Mouse (Mus musculus) limb, embryonic 14.5 days (tissue): ENCODE data around the gene Mylk4. TPM values are rescaled to one million over a fixed set of nuclear protein-coding genes. Genes with fewer than 3 reads are reported as not detected.
A peak's percentile ranks its signal among the peaks of the same experiment; 100 is the strongest.

Source experiments
- ATAC-seq: fragments of 200-750 bp; cut with Nextera tagmentation; 2 replicates; pipeline ENCODE4 v1.8.0; 2017; ENCODE audit warnings: low read depth, moderate number of reproducible peaks, moderate TSS enrichment; ENCODE audit not compliant: low FRiP score
- DNase-seq: peaks from one replicate; pipeline ENCODE4 v3.0.0-alpha.2; 2015; ENCODE audit warnings: low spot score
- H3K27ac ChIP-seq: fragments of 300-500 bp; sonication (generic); replicated peaks from 2 replicates; pipeline ENCODE4 v1.5.1; 2014; ENCODE audit warnings: low read depth, mild to moderate bottlenecking, low read length, moderate library complexity, mixed read lengths
- H3K27me3 ChIP-seq: fragments of 300-500 bp; sonication (generic); 2 replicates; pipeline ENCODE4 v1.6.1; 2014; ENCODE audit warnings: low read length, mixed read lengths; ENCODE audit not compliant: control insufficient read depth, insufficient read depth
- H3K36me3 ChIP-seq: fragments of 300-500 bp; sonication (generic); 2 replicates; pipeline ENCODE4 v1.6.1; 2014; ENCODE audit warnings: mild to moderate bottlenecking, low read length, moderate library complexity, mixed read lengths; ENCODE audit not compliant: control insufficient read depth, insufficient read depth
- H3K4me1 ChIP-seq: fragments of 300-500 bp; sonication (generic); 2 replicates; pipeline ENCODE4 v1.6.1; 2014; ENCODE audit warnings: antibody characterized with exemption, low read length, mixed read lengths; ENCODE audit not compliant: control insufficient read depth, insufficient read depth
- H3K4me2 ChIP-seq: fragments of 300-500 bp; sonication (generic); replicated peaks from 2 replicates; pipeline ENCODE4 v1.6.1; 2014; ENCODE audit warnings: low read depth, mild to moderate bottlenecking, low read length, moderate library complexity; ENCODE audit not compliant: severe bottlenecking
- H3K4me3 ChIP-seq: fragments of 300-500 bp; sonication (generic); replicated peaks from 2 replicates; pipeline ENCODE4 v1.5.1; 2014; ENCODE audit warnings: low read length
- H3K9ac ChIP-seq: fragments of 300-500 bp; sonication (generic); 2 replicates; pipeline ENCODE4 v1.6.1; 2014; ENCODE audit warnings: mild to moderate bottlenecking, low read depth, low read length, moderate library complexity; ENCODE audit not compliant: severe bottlenecking
- H3K9me3 ChIP-seq: fragments of 300-500 bp; sonication (generic); 2 replicates; pipeline ENCODE4 v1.6.1; 2016; ENCODE audit warnings: low read length; ENCODE audit not compliant: control insufficient read depth
- POLR2A ChIP-seq: fragments of 200-500 bp; IDR thresholded peaks from 2 replicates; pipeline ENCODE4 v1.8.0; 2012; ENCODE audit warnings: inconsistent platforms, mild to moderate bottlenecking, moderate library complexity, borderline replicate concordance; ENCODE audit not compliant: insufficient read depth, insufficient read length; ENCODE audit errors: extremely low read depth
- WGBS: fragments of 180-500 bp; shearing (Covaris S2); extraction: QIAGEN DNeasy Blood & Tissue Kit; methylation state at CpG from one replicate; pipeline ENCODE4 v1.1.7; 2014; 5-methylcytosine and 5-hydroxymethylcytosine counted together
- polyA plus RNA-seq, 2 experiments: library from polyadenylated mRNA; depleted of rRNA in 1 of 2; stranded (reverse) in 1 of 2; unstranded in 1 of 2; fragments of >200 nt; fragmentation: Nextera tagmentation in 1 of 2; extraction: Ambion mirVana in 1 of 2; gene quantifications; 2 replicates each; pipeline versions ENCODE4 v1.2.1 to v1.2.3; 2012 to 2014

Mylk4 gene
- polyA plus RNA-seq, 2 experiments: 11.2 to 18.6 TPM

DNA sequence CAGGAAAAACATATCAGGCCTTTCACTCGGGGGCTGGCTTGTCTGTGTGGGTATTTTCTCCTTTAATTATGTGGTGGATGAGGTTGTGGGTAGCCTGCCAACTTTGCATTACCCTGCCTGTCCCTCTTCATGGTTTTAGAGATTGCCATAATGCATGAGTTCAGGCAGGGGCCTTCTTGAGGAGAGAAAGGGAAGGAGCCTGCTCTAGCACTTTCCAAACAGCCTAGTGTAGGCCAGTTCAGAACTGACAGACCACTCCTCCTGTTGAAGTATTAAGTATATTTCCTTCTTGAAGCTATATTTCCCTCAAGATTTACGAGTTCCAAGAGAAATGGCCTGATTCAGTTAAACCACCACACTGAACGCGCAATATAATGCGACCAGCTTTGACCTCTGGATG, 66.0 kb downstream of the Mylk4 start:
- Histone ChIP-seq H3K36me3 (no peaks in the 10 kb centered on the region), H3K4me1 (peaks cover 11% of the 10 kb centered on the region), H3K4me2 (no peak overlapping the region), H3K9me3 (no peaks in the 10 kb centered on the region), H3K27me3 (no peaks in the 10 kb centered on the region), H3K27ac (no peak overlapping the region), H3K9ac (no peak overlapping the region), H3K4me3 (no peak overlapping the region)
- DNase-seq (no peak), ATAC-seq (peak; percentile 55; the same call in 1 of the 2 replicates)
- WGBS: 67% methylated on average over 5 of the region's 5 CpGs
- TF ChIP-seq POLR2A: no peak

DNA sequence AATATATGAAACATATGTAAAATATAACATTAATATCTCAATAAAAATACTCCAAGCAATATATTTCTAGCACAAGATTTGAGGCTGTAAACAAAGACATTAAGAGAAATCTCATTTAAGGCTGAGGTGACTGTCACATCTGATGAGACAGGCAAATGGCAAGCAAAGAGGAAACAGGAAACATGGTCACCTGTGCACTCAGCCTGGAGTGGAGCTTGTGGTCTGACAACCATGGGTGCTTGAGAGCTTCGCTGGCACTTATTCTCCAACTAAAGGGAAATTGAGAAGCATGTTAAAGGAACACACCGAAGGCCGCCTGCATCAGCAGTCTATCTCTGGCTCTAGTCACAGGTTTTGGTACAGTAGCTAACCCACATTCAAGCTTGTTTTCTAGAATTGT, 71.2 kb downstream of the Mylk4 start:
- H3K4me1 ChIP-seq: peaks cover under 1% of the 10 kb centered on the region; the same call in 1 of the 2 replicates
- no peaks in the 10 kb centered on the region for H3K9me3 ChIP-seq
- no peak overlapping the region for H3K9ac ChIP-seq
- no peaks in the 10 kb centered on the region for H3K36me3 ChIP-seq
- H3K27ac ChIP-seq: no peak overlapping the region
- 82% methylated on average over 3 of the region's 3 CpGs for WGBS
- TF ChIP-seq POLR2A: no peak
- H3K4me2 ChIP-seq: no peak overlapping the region
- no peaks in the 10 kb centered on the region for H3K27me3 ChIP-seq
- no peak for ATAC-seq
- DNase-seq: no peak
- H3K4me3 ChIP-seq: no peak overlapping the region

DNA sequence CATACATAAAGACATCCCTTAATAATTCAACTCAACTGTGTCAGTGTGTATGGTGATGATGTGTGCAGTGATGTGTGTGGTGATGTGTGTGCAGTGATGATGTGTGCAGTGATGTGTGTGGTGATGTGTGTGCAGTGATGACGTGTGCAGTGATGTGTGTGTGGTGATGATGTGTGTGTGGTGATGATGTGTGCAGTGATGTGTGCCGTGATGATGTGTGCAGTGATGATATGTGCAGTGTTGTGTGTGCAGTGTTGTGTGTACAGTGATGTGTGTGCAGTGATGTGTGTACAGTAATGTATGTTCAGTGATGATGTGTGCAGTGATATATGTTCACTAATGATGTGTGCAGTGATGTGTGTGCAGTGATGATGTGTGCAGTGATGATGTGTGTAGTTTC, 75.9 kb downstream of the Mylk4 start:
- WGBS: 88% methylated on average over 2 of the region's 2 CpGs
- Histone ChIP-seq H3K36me3 (no peaks in the 10 kb centered on the region), H3K9me3 (no peaks in the 10 kb centered on the region), H3K4me3 (no peak overlapping the region), H3K27ac (no peak overlapping the region), H3K4me2 (no peak overlapping the region), H3K4me1 (peaks cover 12% of the 10 kb centered on the region), H3K27me3 (no peaks in the 10 kb centered on the region), H3K9ac (no peak overlapping the region)
- no peak for ATAC-seq
- no peak for TF ChIP-seq POLR2A
- DNase-seq: no peak

DNA sequence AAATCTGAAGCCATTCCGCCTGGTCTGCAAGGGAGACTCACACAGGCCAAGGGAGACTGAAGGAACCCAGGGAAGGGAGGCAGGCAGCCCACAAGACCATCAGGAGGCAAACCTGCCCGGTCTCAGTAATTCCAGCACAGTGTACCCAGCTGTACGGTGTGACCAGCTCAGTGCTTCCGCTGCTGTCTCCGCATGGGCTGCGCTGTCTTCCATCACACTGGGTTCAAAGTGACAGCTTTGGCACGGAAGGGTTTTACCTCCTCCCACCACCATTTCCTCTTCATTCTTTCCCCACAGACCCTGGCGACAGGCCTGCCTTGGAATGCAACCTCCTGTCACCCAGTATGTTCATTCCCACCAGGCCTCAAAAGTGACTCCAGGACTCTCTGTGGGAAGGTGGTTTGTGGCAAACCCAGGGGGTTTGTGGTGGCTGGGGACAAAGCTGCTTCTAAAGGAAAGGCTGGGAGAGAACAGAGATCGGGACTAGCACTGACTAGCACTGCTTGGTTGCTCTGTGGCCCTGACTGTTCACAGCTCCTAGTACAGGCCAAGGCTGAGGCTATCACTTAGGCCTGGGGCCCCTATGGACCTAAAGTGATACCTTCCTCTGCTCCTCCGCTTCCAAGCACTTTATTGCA, 77.0 kb downstream of the Mylk4 start:
- Histone ChIP-seq H3K27ac (peak overlapping the region; percentile 40), H3K27me3 (no peaks in the 10 kb centered on the region), H3K9ac (no peak overlapping the region), H3K36me3 (no peaks in the 10 kb centered on the region), H3K4me1 (peaks cover 12% of the 10 kb centered on the region), H3K4me2 (no peak overlapping the region), H3K4me3 (no peak overlapping the region), H3K9me3 (no peaks in the 10 kb centered on the region)
- DNase-seq (no peak), ATAC-seq (no peak)
- WGBS: 46% methylated on average over 10 of the region's 10 CpGs
- no peak for TF ChIP-seq POLR2A

DNA sequence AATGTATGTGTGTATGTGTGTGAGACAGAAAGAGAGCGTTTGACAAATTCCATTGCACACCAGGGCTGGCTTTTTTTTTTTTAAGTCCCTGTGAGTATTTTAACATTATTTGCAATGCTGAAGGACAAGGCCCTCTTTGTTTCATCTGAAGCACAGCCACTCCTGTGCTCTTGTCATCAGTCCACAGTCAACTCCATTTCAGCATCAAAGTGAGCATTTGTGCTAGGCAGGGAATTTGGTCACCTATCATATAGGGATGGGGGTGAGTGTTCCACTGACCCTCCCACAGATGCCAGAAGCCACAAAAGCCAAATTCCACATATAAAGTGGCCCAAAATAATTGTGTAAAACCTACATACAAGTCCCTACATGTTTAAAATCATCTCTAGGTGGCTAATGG, 78.4 kb downstream of the Mylk4 start:
- ATAC-seq (no peak), DNase-seq (no peak)
- Histone ChIP-seq H3K27me3 (no peaks in the 10 kb centered on the region), H3K9ac (no peak overlapping the region), H3K4me1 (peaks cover 12% of the 10 kb centered on the region), H3K4me3 (no peak overlapping the region), H3K27ac (peak overlapping the region; percentile 33; the same call in 1 of the 2 replicates), H3K36me3 (no peaks in the 10 kb centered on the region), H3K9me3 (no peaks in the 10 kb centered on the region), H3K4me2 (no peak overlapping the region)
- TF ChIP-seq POLR2A: no peak
- WGBS: 23% methylated on average over 1 of the region's 1 CpGs
